In genomic region chr16:23492783-23493182, GRCm38 (mm10) we compare ENCODE assay signal across 16 mouse cellular contexts. TPM values are rescaled to one million over a fixed set of nuclear protein-coding genes. Genes with fewer than 3 reads are reported as not detected.
DNase-seq lines count a peak whose midpoint lies in the region; ATAC-seq lines count a peak whose summit lies in the region.
"Had no signal": no experiment of that assay in that cellular context is flagged by ENCODE, and none has a peak within 500 bp of the region (broad histone marks: within the 10 kb centered on the region; RNA-seq: fewer than 3 reads in every experiment).

No protein-coding gene starts in this region.

- intact Hi-C loops in left cerebral cortex, postnatal 10 days (cut with DNase I): no loop called here

- DNase-seq in adrenal gland, adult 2 months: peak; percentile 36
- DNase-seq in adrenal gland, postnatal 14 days: no peak
- peak; percentile 29 for DNase-seq in kidney, adult 9 months
- DNase-seq in kidney, postnatal 14 days: no peak
- DNase-seq in NIH3T3 (ENCODE audit: low read depth): peak; percentile 62
- no peak for DNase-seq in left cerebral cortex, postnatal 10 days (ENCODE audit: extremely low spot score in 1 of 2, low spot score in 2 of 2)
- DNase-seq in lung, postnatal 36 days: no peak
- DNase-seq: adrenal gland, postnatal 10 days; cerebellum, adult 18-20 months; cerebellum, adult 9-11 months; cerebellum, postnatal 36 days; gastrocnemius, postnatal 14 days; heart, postnatal 4 days had no signal

- peak; percentile 27 for ATAC-seq in granulocyte monocyte progenitor cell, adult 5-6 weeks (replicated peaks; ENCODE audit: poor library complexity, severe bottlenecking)
- ATAC-seq: forebrain, embryonic 13.5 days; hindbrain, postnatal 0 days had no signal

RNA-seq across cellular contexts. Expression of gene Rtp4, which starts 27.3 kb away (rescaled TPM):
- 10 to 100 TPM; 10.2 to 11.1 TPM for total RNA-seq in adrenal gland, adult 2 months (2021)
- 7.4 and 15.3 TPM in 2 replicates for polyA plus RNA-seq in adrenal gland, adult 2 months (2012; rRNA removed)
- total RNA-seq in adrenal gland, postnatal 14 days (2021): 6.3 and 9.2 TPM in 2 replicates
- total RNA-seq in granulocyte monocyte progenitor cell, adult 5-6 weeks (2014; fragmentation: Nextera tagmentation): 1.7 and 2.0 TPM in 2 replicates
- 2.2 and 3.6 TPM in 2 replicates for total RNA-seq in granulocyte monocyte progenitor cell, adult 5-6 weeks (2017)
- total RNA-seq in left cerebral cortex, postnatal 10 days (2021): 1 to 10 TPM in 1 of 2 experiments, not detected in 1; 1.7 TPM

RNA-seq across cellular contexts. Expression of gene Masp1, which starts 27.8 kb away (rescaled TPM):
- total RNA-seq in adrenal gland, adult 2 months (2021): 100 to 1,000 TPM in 1 of 2 experiments, 10 to 100 TPM in 1; 46.1 to 169 TPM
- 33.8 and 67.9 TPM in 2 replicates for polyA plus RNA-seq in adrenal gland, adult 2 months (2012; rRNA removed)
- total RNA-seq in adrenal gland, postnatal 14 days (2021): 69.6 and 71.5 TPM in 2 replicates
- total RNA-seq in granulocyte monocyte progenitor cell, adult 5-6 weeks (2014; fragmentation: Nextera tagmentation): not detected in 2 replicates
- total RNA-seq in granulocyte monocyte progenitor cell, adult 5-6 weeks (2017): not detected in 2 replicates
- 10 to 100 TPM; 19.8 to 20.9 TPM for total RNA-seq in left cerebral cortex, postnatal 10 days (2021)

Comparison
In these comparisons a context has a peak if more than half of its experiments do, and no peak if none do; other contexts are left out.
1. DNase-seq: peak in adrenal gland, adult 2 months (single experiment), kidney, adult 9 months (single experiment) and NIH3T3 (single experiment); none in adrenal gland, postnatal 14 days (single experiment), kidney, postnatal 14 days (single experiment), left cerebral cortex, postnatal 10 days (0 of 2) and lung, postnatal 36 days (single experiment).
2. RNA of gene Masp1, which starts 27.8 kb away (total RNA-seq): 46.1 to 169 TPM in adrenal gland, adult 2 months, 69.6 to 71.5 TPM in adrenal gland, postnatal 14 days and 19.8 to 20.9 TPM in left cerebral cortex, postnatal 10 days; not detected in granulocyte monocyte progenitor cell, adult 5-6 weeks; every median in the first group is over 10 times any median in the second.